Mouse (Mus musculus) kidney, postnatal 4 days (tissue): ENCODE measurements at regions not wholly inside any gene's neighbourhood (a gene's known extent, or its start where the extent isn't known, plus 50 kb on each side); places are given as distances from the start of the nearest gene placed in this dataset.

Experiments used
- DNase-seq, 2 experiments: peaks; one replicate each; pipeline ENCODE4 v3.0.0; 2021; ENCODE audit warnings: mixed read lengths in 2 of 2

DNA sequence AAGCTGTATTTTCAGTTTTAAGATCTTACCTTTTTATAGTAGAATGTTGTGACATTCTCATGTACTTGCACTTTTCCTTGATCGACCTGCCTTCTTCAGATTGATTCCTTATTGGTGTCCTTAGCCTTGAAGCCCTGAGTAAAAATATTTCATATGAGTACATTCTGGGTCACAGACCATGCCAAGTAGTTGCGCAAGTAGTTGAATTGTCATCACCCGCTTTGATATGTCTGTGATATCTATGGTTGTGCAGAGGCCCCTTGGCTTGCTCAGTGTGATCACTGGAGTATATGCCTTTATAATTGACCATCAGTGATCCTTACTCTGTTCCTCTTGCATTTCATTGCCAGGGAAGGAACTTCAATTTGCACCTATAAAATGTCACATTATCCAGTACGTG is 131.1 kb upstream of the Reg3g start:
- DNase-seq = no peak

DNA sequence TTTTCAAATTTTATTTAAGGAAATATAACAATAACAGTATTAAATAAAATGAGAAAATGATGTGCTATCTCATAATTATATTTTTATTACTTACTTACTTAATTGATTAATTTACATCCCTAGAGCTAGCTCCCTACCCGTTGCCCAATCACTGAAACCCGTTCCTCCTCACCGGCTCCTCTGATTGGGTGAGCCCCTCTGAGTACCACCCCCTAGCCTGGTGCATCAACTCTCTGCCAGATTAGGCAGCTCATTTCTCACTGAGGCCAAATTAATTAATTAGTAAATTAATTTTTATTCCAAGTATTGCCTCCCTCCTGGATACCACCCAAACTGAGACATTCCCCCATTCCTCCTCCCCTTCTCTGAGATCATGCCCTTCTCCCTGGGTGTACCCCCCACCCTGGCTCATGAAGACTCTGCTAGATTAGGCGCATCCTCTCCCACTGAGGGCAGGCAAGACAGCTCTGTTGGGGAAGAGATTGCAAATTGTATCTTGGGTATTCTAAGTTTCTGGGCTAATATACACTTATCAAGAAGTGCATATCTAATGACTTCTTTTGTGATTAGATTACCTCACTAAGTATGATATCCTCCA is 101.4 kb upstream of the Reg3g start:
- no peak for DNase-seq

DNA sequence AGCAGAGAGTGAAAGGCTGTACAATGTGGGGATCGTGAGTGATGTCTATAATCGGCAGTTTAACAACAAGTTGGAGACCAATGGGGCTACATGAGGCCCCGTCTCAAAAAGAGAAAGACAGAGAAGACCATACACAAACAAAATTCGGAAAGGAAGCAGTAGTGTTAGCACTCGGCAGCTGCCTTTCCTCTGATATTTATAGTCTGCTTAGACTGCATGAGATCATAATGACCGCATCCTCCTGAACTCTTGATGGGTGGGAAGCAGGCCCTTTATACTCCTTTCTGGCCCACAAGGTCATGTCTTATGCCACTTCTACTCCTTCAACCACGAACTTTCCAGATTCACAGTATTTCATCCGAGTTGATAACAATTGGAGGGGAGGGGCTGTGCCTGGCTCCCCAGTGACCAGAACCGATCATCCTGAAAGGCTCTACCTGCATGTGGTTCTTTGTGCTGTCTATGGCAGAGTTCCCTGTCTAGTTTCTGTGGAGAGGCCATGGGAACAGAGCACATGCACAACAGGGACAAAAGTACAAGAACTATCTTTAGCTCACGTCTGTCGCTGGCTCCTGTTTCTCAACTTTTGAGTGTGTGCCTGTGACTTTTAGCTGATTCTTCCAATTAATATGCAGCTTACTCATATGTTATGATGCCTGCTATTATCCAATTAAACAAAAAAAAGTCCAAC is 84.5 kb upstream of the Reg3g start:
- DNase-seq = no peak

DNA sequence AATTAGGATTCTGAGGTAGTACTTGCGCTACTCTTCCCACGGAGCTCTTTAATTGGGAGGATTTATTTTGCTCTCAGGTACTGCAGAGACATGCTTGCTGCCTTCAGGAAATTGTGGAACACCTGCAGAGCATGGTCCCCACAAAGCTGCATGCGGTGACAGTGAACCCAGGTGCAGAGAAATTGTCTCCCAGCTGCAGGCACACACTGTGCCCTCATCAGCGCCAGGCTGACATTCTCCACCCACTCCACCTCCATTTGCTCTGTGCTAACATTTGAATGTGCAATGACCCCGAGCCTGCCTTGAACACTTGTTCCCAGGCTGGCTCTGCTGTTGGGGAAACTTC is 83.7 kb upstream of the Reg3g start:
- DNase-seq = peak; percentile 3

DNA sequence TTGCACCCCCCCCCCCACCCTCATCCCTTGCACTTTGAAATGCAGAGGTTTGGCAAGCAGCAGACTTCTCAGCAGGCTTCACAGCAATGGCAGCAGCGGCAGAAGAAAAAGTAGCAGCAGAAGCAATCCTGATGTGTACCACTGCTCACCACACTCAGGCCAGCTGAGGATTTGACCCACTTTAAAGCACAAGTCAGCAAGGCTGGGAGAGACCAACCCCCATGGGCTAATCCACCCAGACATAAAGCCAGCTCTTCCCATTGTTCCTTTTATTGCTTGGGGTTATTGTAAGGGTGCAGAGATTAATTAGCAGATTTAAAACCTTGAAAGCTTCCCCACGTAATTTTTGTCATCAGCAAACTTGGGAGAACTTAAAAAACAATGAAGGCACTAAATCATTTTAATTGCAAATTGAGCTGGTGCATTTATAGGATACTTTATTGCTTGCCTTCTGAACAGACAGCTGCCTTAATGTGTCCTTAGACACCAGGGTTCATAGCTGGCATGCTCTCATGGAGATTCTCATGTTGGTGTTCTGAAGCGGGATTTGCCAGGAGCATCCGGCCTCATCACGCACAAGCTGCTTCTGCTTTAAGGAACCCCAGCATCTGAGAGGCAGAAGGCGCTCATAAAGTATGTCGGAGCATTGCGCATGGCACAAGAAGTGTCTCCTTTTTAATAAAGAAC is 83.1 kb upstream of the Reg3g start:
- no peak for DNase-seq

DNA sequence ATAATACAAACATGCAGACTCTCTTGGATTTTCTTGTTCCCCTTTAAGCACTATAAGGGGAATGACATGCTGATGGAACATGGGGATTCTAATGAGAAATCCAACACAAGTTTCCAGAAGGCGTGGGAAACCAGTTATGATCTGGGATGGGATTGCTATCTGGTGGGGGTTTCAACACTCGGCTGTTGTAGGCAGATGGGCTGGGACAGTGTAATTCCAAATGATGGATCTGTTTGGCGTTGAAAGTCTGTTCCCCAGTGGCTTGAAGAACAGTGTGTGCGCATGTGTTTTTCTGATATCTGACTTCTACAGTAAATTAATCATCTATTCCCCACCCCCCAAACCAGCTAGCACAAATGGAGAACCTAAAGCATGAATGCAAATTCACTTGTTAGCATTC is 79.8 kb upstream of the Reg3g start:
- DNase-seq = no peak

DNA sequence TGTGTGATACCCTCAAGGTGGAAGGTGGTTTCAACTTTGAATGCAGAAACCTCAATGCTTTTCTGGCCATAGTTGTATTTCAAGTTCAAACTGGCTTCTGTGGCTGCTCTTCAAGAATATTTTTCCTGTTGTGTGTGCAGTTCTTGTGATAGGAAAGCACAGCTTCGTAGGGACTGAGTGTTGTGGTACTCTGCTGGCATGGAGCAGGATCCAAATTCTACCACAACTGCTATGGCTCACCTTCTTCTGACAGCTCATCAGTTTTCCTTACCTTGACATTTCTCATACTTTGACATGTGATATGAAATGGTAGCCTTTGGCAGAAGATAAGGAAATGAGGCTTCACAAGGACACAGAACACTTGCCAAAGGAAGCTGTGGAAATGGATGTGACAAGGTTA is 79.0 kb upstream of the Reg3g start:
- DNase-seq = no peak

DNA sequence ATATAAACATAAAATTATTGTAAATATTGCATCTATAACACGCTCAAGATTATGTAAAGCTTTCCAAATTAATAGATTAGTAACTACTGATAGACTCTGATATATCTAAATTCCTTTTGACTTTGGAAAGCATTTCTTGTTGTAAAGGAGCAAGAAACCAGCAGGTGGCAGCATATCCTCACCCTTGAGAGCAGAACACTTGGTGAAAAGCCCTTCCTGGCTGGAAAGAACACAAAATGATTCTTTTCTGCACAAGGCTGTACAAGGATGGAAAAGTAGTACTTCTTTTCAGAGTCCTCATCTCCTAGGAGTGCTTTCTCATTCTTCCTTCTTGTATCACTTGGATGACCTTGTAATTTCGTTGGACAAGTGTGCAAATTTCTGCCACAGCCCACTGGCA is 75.6 kb upstream of the Reg3g start:
- peak; percentile 76 to 78 for DNase-seq

DNA sequence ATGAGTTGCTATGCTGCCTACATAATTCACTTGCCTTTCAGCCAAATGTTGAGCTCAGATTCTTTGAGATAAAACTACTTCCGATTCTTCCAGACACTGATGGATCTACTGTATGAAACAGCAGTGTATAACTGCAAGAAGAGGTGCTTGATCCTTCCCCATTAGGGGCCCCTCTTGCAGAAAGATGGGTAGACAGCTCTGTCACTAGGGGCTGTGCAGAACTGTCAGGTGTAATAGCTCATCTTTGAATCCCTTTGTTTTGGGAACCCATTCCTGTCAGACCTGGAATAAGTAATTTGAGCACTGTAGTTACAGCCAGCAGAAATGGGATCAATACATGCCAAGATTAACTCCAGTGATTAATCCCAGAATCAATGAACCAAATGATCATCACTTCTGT is 68.8 kb upstream of the Reg3g start:
- DNase-seq = no peak

DNA sequence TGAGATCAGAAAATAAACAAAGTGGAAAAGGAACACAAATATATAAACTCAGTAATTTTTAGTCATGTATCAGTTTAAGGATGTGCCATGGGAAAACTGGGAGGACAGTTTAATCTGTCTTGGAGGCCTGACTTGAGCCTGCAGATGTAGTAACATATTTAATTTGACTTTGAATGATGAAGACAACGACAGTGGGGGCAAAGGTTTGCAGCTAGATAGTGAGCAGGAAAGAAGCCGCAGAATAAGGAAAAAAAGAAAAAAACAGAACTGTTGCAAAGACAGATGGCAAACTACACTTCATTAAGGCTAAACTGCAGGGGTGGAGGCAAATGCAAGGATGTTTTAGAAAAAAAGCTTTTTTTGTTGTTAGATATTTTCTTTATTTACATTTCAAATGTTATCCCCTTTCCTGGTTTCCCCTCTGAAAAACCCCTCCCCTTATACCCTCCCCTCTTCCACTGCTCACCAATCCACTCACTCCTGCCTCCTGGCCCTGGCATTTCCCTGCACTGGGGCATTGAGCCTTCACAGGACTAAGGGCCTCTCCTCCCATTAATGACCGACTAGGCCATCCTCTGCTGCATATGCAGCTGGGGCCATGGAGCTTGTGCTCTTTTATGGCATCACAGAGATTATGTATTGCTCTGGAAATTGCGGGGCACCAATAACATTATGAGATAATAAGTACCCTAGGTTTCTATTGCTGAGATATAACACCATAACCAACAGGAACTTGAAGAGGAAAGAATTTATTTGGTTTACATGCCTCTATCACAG is 58.5 kb upstream of the Reg3g start:
- no peak for DNase-seq
